Mouse (Mus musculus): Measurements from ENCODE around the gene Pdcd4. TPM values are rescaled to one million over a fixed set of nuclear protein-coding genes. Genes with fewer than 3 reads are reported as not detected.

Gene Pdcd4
- 35.9 and 38.2 TPM in 2 replicates for polyA plus RNA-seq (2015; fragmentation: Nextera tagmentation; extraction: Ambion mirVana)

DNA sequence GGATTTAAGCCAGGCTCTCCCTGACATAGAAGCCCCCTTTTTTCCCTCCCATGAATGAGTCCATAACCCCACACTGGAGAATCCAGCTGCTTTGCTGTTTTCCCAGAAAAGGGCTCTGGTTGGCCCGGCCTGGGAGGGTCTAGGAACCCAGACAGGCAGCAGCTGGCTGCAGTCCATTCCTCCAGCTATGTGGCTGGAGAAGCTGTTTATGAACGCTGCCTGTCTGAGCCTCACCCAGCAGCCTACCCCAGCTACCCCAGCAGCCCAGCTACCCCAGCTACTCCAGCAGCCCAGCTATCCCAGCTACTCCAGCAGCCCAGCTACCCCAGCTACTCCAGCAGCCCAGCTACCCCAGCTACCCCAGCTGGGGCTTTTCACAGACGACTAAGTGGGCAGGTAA, at the start of gene Pdcd4:
Pdcd4 (plus strand) TSS at position 171 of the 400 bp plus-strand sequence.
- Histone ChIP-seq H3K27ac (peak within 1 kb of the TSS; percentile 69), H3K9ac (no peak within 1 kb of the TSS; the same call in 1 of the 2 replicates), H3K4me2 (no peak within 1 kb of the TSS), H3K4me3 (no peak within 1 kb of the TSS), H3K4me1 (replicated peaks) (peaks cover 44% of the 10 kb centered on the region), H3K9me3 (replicated peaks) (no peaks in the 10 kb centered on the region), H3K36me3 (no peaks in the 10 kb centered on the region), H3K27me3 (no peaks in the 10 kb centered on the region)
- 29% methylated on average over 3 of the region's 3 CpGs for WGBS
- no peak; the same call in 1 of the 2 replicates for ATAC-seq (replicated peaks; ENCODE audit: insufficient number of reproducible peaks, insufficient read depth, low FRiP score, low read depth)

- Histone ChIP-seq H3K27me3 (no peaks in the 10 kb centered on the region), H3K9ac (no peak overlapping the region), H3K4me3 (no peak overlapping the region), H3K4me2 (no peak overlapping the region), H3K4me1 (replicated peaks) (peaks cover 32% of the 10 kb centered on the region), H3K27ac (no peak overlapping the region), H3K9me3 (replicated peaks) (no peaks in the 10 kb centered on the region), H3K36me3 (peaks cover 53% of the 10 kb centered on the region; the same call in 1 of the 2 replicates)
- WGBS: 55% methylated on average over 8 of the region's 8 CpGs
- ATAC-seq (replicated peaks; ENCODE audit: insufficient number of reproducible peaks, insufficient read depth, low FRiP score, low read depth): no peak; the same call in 1 of the 2 replicates
Measured at GRCm38 (mm10) chr19:53843972-53844371, 48.1 kb upstream of the Pdcd4 start.

DNA sequence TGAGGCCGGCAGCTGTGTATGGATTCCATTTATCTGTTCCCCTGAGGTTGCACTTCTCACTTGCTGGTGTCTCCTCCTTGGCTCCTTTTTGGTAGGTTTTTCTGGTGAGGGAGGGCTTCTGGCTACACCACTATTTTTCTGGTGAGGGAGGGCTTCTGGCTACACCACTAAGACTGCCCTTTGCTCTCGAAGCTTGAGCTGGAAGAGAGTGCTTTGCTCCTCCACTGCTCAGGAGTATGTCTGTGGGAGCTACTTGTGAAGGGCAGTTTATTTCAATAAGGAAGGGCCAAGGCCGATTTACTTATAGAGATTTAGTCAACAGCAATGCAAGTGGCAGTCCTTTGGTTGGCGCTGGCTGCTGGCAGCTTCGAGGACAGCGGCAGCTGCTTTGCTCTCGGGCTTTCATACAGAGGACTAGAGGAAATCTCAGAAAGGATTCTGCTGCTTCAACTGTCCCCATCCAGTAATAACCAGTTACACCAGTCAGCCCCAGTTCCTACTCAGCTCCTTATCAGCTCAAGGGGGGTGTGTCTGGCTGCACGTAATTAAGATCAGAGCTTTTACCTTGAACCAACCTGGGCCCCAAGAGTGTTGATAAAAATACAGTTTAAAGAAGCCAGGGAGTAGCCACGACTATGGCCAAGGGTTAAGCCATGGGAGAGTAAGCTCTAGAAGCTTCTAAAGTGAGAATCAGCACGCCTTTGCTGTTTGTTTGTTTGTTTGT, 43.6 kb upstream of the Pdcd4 start:
- 77% methylated on average over 10 of the region's 10 CpGs for WGBS
- peaks cover 65% of the 10 kb centered on the region for H3K4me1 ChIP-seq (replicated peaks)
- H3K9me3 ChIP-seq (replicated peaks): no peaks in the 10 kb centered on the region
- no peaks in the 10 kb centered on the region for H3K27me3 ChIP-seq
- no peak overlapping the region for H3K4me3 ChIP-seq
- H3K4me2 ChIP-seq: no peak overlapping the region
- no peak for ATAC-seq (replicated peaks; ENCODE audit: insufficient number of reproducible peaks, insufficient read depth, low FRiP score, low read depth)
- no peak overlapping the region for H3K9ac ChIP-seq
- H3K36me3 ChIP-seq: peaks cover 24% of the 10 kb centered on the region; the same call in 1 of the 2 replicates
- H3K27ac ChIP-seq: peak overlapping the region; percentile 28; the same call in 1 of the 2 replicates

GRCm38 (mm10) chr19:53850166-53850922, 41.7 kb upstream of the Pdcd4 start:
- Histone ChIP-seq H3K4me3 (no peak overlapping the region), H3K4me1 (replicated peaks) (peaks cover 61% of the 10 kb centered on the region), H3K9me3 (replicated peaks) (no peaks in the 10 kb centered on the region), H3K4me2 (peak overlapping the region; percentile 12; the same call in 1 of the 2 replicates), H3K9ac (no peak overlapping the region), H3K27me3 (no peaks in the 10 kb centered on the region), H3K27ac (peak overlapping the region; percentile 72), H3K36me3 (peaks cover 17% of the 10 kb centered on the region; the same call in 1 of the 2 replicates)
- 33% methylated on average over 18 of the region's 18 CpGs for WGBS
- peak; percentile 56 for ATAC-seq (replicated peaks; ENCODE audit: insufficient number of reproducible peaks, insufficient read depth, low FRiP score, low read depth)

DNA sequence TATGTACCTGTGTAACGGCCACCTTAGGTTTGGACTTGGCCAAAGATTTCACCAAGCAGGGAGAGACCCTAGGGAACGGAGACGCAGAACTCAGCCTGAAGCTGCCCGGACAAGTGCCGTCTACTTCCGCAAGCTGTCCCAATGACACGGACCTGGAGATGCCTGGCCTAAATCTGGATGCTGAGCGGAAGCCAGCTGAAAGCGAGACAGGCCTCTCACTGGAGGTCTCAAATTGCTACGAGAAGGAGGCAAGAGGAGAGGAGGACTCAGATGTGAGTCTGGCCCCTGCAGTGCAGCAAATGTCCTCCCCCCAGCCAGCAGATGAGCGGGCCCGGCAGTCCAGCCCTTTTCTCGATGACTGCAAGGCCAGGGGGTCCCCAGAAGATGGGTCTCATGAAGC, 40.7 kb upstream of the Pdcd4 start:
- peaks cover 60% of the 10 kb centered on the region for H3K4me1 ChIP-seq (replicated peaks)
- ATAC-seq (replicated peaks; ENCODE audit: insufficient number of reproducible peaks, insufficient read depth, low FRiP score, low read depth): no peak
- no peaks in the 10 kb centered on the region for H3K27me3 ChIP-seq
- 74% methylated on average over 13 of the region's 13 CpGs for WGBS
- H3K9me3 ChIP-seq (replicated peaks): no peaks in the 10 kb centered on the region
- no peak overlapping the region for H3K9ac ChIP-seq
- H3K36me3 ChIP-seq: peaks cover 9% of the 10 kb centered on the region; the same call in 1 of the 2 replicates
- peak overlapping the region; percentile 72; the same call in 1 of the 2 replicates for H3K27ac ChIP-seq
- H3K4me3 ChIP-seq: no peak overlapping the region
- no peak overlapping the region for H3K4me2 ChIP-seq

- H3K27me3 ChIP-seq: no peaks in the 10 kb centered on the region
- 80% methylated on average over 14 of the region's 14 CpGs for WGBS
- H3K4me2 ChIP-seq: no peak overlapping the region
Measured at GRCm38 (mm10) chr19:53851826-53852698, 40.0 kb upstream of the Pdcd4 start.

DNA sequence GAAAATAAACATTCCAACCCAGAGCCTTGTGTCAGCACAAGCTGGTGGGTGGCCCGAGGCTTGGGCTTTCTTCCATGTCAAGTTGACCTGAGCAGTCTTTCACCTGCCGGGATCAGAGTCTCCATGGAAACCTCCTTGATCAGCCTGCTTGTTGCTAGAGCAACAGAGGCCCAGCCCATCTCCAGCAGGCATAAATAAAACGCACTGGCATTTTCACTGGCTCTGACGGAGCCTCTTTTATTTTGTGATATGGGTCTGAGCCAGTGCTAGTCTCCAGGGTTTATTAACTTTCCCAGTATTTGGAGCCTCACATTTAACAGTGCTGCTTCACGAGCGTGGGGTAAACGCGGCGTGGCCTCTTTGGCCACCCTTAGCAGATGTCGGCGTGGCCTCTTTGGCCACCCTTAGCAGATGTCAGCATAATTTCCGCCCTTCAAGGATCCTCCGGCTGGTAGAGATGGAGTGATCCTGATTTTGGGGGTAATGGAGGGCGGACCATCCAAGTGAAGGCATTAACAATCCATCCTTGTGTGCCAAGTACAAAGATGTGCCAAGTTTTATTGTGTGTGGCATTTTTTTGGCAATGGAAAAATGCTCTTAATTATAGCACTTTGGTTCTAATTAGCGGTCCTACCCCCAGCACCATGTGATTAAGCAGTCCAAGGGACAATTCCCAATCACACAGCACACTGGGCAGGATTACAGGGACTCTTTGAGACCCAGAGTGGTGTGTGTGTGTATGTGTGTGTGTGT, 39.2 kb upstream of the Pdcd4 start:
- H3K36me3 ChIP-seq: peaks cover 9% of the 10 kb centered on the region; the same call in 1 of the 2 replicates
- H3K4me1 ChIP-seq (replicated peaks): peaks cover 55% of the 10 kb centered on the region
- no peaks in the 10 kb centered on the region for H3K9me3 ChIP-seq (replicated peaks)
- H3K4me3 ChIP-seq: no peak overlapping the region
- H3K27me3 ChIP-seq: no peaks in the 10 kb centered on the region
- peak overlapping the region; percentile 40; the same call in 1 of the 2 replicates for H3K27ac ChIP-seq
- no peak overlapping the region for H3K9ac ChIP-seq
- WGBS: 61% methylated on average over 15 of the region's 15 CpGs
- no peak overlapping the region for H3K4me2 ChIP-seq
- ATAC-seq (replicated peaks; ENCODE audit: insufficient number of reproducible peaks, insufficient read depth, low FRiP score, low read depth): no peak

More at GRCm38 (mm10) chr19:53851826-53852698, 40.0 kb upstream of the Pdcd4 start:
- Histone ChIP-seq H3K36me3 (peaks cover 9% of the 10 kb centered on the region; the same call in 1 of the 2 replicates), H3K4me1 (replicated peaks) (peaks cover 58% of the 10 kb centered on the region), H3K4me3 (no peak overlapping the region), H3K9me3 (replicated peaks) (no peaks in the 10 kb centered on the region), H3K9ac (no peak overlapping the region), H3K27ac (0 out of 2 replicates have a peak overlapping the region, but pooled peaks have one; percentile 72)
- no peak for ATAC-seq (replicated peaks; ENCODE audit: insufficient number of reproducible peaks, insufficient read depth, low FRiP score, low read depth)

- no peaks in the 10 kb centered on the region for H3K27me3 ChIP-seq
- H3K9ac ChIP-seq: no peak overlapping the region
- H3K36me3 ChIP-seq: peaks cover 11% of the 10 kb centered on the region; the same call in 1 of the 2 replicates
- H3K4me2 ChIP-seq: no peak overlapping the region
- peaks cover 36% of the 10 kb centered on the region for H3K4me1 ChIP-seq (replicated peaks)
- no peaks in the 10 kb centered on the region for H3K9me3 ChIP-seq (replicated peaks)
- ATAC-seq (replicated peaks; ENCODE audit: insufficient number of reproducible peaks, insufficient read depth, low FRiP score, low read depth): no peak
- H3K27ac ChIP-seq: no peak overlapping the region
- 71% methylated on average over 4 of the region's 4 CpGs for WGBS
- H3K4me3 ChIP-seq: no peak overlapping the region
Measured at GRCm38 (mm10) chr19:53854978-53855377, 37.1 kb upstream of the Pdcd4 start.

- WGBS: 81% methylated on average over 5 of the region's 5 CpGs
- Histone ChIP-seq H3K4me3 (no peak overlapping the region), H3K27me3 (no peaks in the 10 kb centered on the region), H3K9me3 (replicated peaks) (no peaks in the 10 kb centered on the region), H3K4me1 (replicated peaks) (peaks cover 28% of the 10 kb centered on the region), H3K27ac (no peak overlapping the region), H3K9ac (no peak overlapping the region), H3K36me3 (peaks cover 14% of the 10 kb centered on the region; the same call in 1 of the 2 replicates), H3K4me2 (no peak overlapping the region)
- ATAC-seq (replicated peaks; ENCODE audit: insufficient number of reproducible peaks, insufficient read depth, low FRiP score, low read depth): no peak
Measured at GRCm38 (mm10) chr19:53855781-53856180, 36.2 kb upstream of the Pdcd4 start.

- no peak for ATAC-seq (replicated peaks; ENCODE audit: insufficient number of reproducible peaks, insufficient read depth, low FRiP score, low read depth)
- 62% methylated on average over 9 of the region's 9 CpGs for WGBS
- H3K36me3 ChIP-seq: peaks cover 14% of the 10 kb centered on the region; the same call in 1 of the 2 replicates
- H3K4me1 ChIP-seq (replicated peaks): peaks cover 18% of the 10 kb centered on the region
- no peaks in the 10 kb centered on the region for H3K9me3 ChIP-seq (replicated peaks)
- no peaks in the 10 kb centered on the region for H3K27me3 ChIP-seq
- no peak overlapping the region for H3K4me3 ChIP-seq
- no peak overlapping the region for H3K9ac ChIP-seq
- H3K27ac ChIP-seq: peak overlapping the region; percentile 27; the same call in 1 of the 2 replicates
- no peak overlapping the region for H3K4me2 ChIP-seq
Measured at GRCm38 (mm10) chr19:53856794-53857193, 35.2 kb upstream of the Pdcd4 start.
